Mouse (Mus musculus) forebrain, postnatal 0 days (tissue): ENCODE measurements at regions not wholly inside any gene's neighbourhood (a gene's known extent, or its start where the extent isn't known, plus 50 kb on each side); places are given as distances from the start of the nearest gene placed in this dataset.

ENCODE experiments used
- ATAC-seq: fragments of 200-750 bp; cut with Nextera tagmentation; 2 replicates; pipeline ENCODE4 v1.8.0; 2017; ENCODE audit warnings: mild to moderate bottlenecking, moderate library complexity
- DNase-seq: peaks from one replicate; pipeline ENCODE4 v3.0.0-alpha.2; 2015
- H3K27ac ChIP-seq: fragments of 300-500 bp; sonication (generic); 2 replicates; pipeline ENCODE4 v1.5.1; 2014; ENCODE audit warnings: low read depth, mild to moderate bottlenecking, antibody characterized with exemption, low read length, moderate library complexity, mixed read lengths
- H3K27me3 ChIP-seq: fragments of 300-500 bp; sonication (generic); 2 replicates; pipeline ENCODE4 v1.6.1; 2014; ENCODE audit warnings: mild to moderate bottlenecking, low read length, mixed read lengths; ENCODE audit not compliant: insufficient read depth
- H3K36me3 ChIP-seq: fragments of 300-500 bp; sonication (generic); 2 replicates; pipeline ENCODE4 v1.6.1; 2014; ENCODE audit warnings: mild to moderate bottlenecking, moderate library complexity; ENCODE audit not compliant: insufficient read depth
- H3K4me1 ChIP-seq: fragments of 300-500 bp; sonication (generic); 2 replicates; pipeline ENCODE4 v1.6.1; 2014; ENCODE audit warnings: antibody characterized with exemption; ENCODE audit not compliant: insufficient read depth
- H3K4me2 ChIP-seq: fragments of 300-500 bp; sonication (generic); 2 replicates; pipeline ENCODE4 v1.6.1; 2014; ENCODE audit warnings: low read depth, mild to moderate bottlenecking, moderate library complexity
- H3K4me3 ChIP-seq: fragments of 300-500 bp; sonication (generic); 2 replicates; pipeline ENCODE4 v1.5.1; 2014; ENCODE audit warnings: low read depth, low read length, mixed read lengths
- H3K9ac ChIP-seq: fragments of 300-500 bp; sonication (generic); 2 replicates; pipeline ENCODE4 v1.6.1; 2014; ENCODE audit warnings: mild to moderate bottlenecking
- H3K9me3 ChIP-seq: fragments of 300-500 bp; sonication (generic); 2 replicates; pipeline ENCODE4 v1.6.1; 2016; ENCODE audit warnings: low read length
- CTCF ChIP-seq: sonication (generic); IDR thresholded peaks from 2 replicates; pipeline ENCODE4 v1.5.1; 2016; ENCODE audit warnings: antibody characterized with exemption, control low read depth, low read depth
- WGBS: fragments of 180-500 bp; shearing (Covaris S2); extraction: QIAGEN DNeasy Blood & Tissue Kit; methylation state at CpG from one replicate; pipeline ENCODE4 v1.1.7; 2014; 5-methylcytosine and 5-hydroxymethylcytosine counted together

DNA sequence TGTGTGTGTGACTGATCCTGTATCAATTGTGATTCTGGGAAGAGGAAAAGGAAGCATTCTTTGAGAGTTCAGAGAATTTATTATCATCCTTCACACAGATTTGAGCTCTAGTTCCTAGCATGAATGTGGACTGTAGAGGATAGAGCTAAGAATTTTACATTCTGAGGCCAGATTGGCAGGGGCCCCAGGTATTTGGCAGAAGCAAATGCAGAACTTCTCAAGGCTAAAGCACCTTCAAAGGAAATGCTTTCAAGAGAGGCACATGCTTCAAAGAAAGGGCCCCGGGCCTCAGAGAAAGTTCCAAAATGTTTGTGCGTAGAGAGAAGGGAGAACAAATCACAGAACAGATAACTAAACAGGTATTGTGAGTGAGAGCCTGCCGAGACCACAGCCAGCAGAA is 139.7 kb upstream of the Runx1 start:
- 64% methylated on average over 3 of the region's 3 CpGs for WGBS
- Histone ChIP-seq H3K4me3 (no peak overlapping the region), H3K27me3 (no peaks in the 10 kb centered on the region), H3K4me1 (no peaks in the 10 kb centered on the region), H3K9ac (no peak overlapping the region), H3K36me3 (no peaks in the 10 kb centered on the region), H3K4me2 (no peak overlapping the region), H3K27ac (no peak overlapping the region), H3K9me3 (no peaks in the 10 kb centered on the region)
- DNase-seq (no peak), ATAC-seq (no peak)
- no peak for TF ChIP-seq CTCF

DNA sequence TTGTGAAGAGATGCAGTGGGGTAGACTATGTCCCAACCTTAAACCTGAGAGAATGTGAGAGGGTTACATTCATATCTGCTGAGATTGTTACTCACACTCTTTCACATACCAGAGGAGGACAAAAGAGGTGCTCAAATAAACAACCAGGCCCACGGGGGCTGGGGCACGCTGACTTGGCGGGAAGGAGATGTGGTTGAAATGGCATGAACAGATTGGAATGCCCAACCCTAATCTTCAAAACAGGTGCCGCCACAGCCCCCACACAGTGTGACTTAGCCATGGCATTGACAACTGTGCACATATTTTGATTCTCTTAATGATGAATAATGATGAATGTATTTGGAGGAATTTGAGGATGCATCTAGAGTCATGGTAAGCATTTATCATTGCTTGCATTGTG is 137.6 kb upstream of the Runx1 start:
- Histone ChIP-seq H3K36me3 (no peaks in the 10 kb centered on the region), H3K9ac (no peak overlapping the region), H3K27ac (no peak overlapping the region), H3K4me3 (no peak overlapping the region), H3K4me2 (no peak overlapping the region), H3K27me3 (no peaks in the 10 kb centered on the region), H3K4me1 (no peaks in the 10 kb centered on the region), H3K9me3 (no peaks in the 10 kb centered on the region)
- ATAC-seq (no peak), DNase-seq (no peak)
- WGBS, result 89% methylated on average over 4 of the region's 4 CpGs
- no peak for TF ChIP-seq CTCF

DNA sequence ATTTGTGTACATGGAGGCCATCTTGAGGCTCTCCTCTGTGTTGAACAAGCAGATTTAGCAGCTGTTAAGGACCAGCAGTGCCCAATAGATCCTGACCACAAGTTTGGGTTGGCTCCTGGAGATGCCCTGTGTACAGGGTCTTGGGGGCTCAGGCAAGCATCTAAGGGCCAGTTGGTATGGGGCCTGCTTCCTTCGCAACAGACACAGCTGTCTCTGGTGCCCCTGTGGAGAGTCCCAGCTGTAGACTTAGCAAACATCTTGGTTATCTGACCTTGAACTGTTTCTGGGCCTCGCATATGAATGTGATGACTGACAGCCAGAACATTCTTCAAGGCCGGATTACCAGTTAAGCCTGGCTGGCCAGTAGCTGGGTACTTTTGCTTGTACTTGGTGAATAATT is 135.4 kb upstream of the Runx1 start:
- ATAC-seq, result no peak
- Histone ChIP-seq H3K4me2 (no peak overlapping the region), H3K9ac (no peak overlapping the region), H3K9me3 (no peaks in the 10 kb centered on the region), H3K36me3 (no peaks in the 10 kb centered on the region), H3K4me3 (no peak overlapping the region), H3K4me1 (no peaks in the 10 kb centered on the region), H3K27me3 (no peaks in the 10 kb centered on the region), H3K27ac (no peak overlapping the region)
- DNase-seq, result no peak
- 82% methylated on average over 3 of the region's 3 CpGs for WGBS
- TF ChIP-seq CTCF, result no peak

DNA sequence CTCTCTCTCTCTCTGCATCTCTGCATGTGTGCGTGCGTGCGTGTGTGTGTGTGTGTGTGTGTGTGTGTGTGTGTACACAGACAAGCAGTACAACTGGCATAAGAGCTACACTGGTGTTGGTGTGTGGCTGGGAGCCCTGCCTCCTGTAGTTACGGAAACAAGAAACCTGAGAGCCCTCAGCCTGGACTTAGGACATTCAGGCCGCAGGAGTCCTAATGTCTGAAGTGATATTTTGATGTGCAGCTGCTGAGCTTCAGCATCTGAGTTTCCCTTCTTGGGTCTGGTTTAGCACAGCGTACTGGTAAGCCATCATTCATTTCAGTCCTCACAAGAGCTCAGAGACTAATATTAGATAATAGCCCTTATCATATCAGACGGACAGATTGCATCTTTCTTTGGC is 134.8 kb upstream of the Runx1 start:
- ATAC-seq, result no peak
- Histone ChIP-seq H3K4me2 (no peak overlapping the region), H3K27me3 (no peaks in the 10 kb centered on the region), H3K9me3 (no peaks in the 10 kb centered on the region), H3K4me1 (no peaks in the 10 kb centered on the region), H3K36me3 (no peaks in the 10 kb centered on the region), H3K4me3 (no peak overlapping the region), H3K9ac (no peak overlapping the region), H3K27ac (no peak overlapping the region)
- no peak for TF ChIP-seq CTCF
- DNase-seq, result no peak
- WGBS, result 84% methylated on average over 7 of the region's 7 CpGs

DNA sequence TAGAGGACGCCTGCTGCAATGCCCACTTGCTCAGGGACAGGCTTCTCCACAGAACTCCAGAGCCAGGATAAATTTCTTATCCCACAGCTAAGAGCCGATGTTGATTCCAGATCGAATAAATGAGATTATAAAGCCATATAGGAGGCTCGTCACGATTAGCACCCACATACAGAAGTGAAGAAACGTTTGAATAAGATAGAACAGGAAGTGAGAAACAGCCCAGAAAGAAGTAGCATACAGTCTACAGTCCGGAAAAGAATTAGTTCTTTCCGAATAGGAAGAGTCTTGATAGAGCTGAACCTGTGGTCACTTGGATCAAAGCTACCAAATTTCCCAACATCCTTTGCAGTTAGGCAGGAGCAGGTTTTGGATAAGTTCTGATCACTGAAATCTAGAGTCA is 133.0 kb upstream of the Runx1 start:
- H3K27ac ChIP-seq, result no peak overlapping the region
- no peaks in the 10 kb centered on the region for H3K36me3 ChIP-seq
- no peaks in the 10 kb centered on the region for H3K9me3 ChIP-seq
- DNase-seq (no peak), ATAC-seq (no peak)
- no peak overlapping the region for H3K4me3 ChIP-seq
- H3K9ac ChIP-seq, result no peak overlapping the region
- TF ChIP-seq CTCF, result no peak
- no peaks in the 10 kb centered on the region for H3K27me3 ChIP-seq
- no peak overlapping the region for H3K4me2 ChIP-seq
- WGBS, result 92% methylated on average over 8 of the region's 8 CpGs
- no peaks in the 10 kb centered on the region for H3K4me1 ChIP-seq

DNA sequence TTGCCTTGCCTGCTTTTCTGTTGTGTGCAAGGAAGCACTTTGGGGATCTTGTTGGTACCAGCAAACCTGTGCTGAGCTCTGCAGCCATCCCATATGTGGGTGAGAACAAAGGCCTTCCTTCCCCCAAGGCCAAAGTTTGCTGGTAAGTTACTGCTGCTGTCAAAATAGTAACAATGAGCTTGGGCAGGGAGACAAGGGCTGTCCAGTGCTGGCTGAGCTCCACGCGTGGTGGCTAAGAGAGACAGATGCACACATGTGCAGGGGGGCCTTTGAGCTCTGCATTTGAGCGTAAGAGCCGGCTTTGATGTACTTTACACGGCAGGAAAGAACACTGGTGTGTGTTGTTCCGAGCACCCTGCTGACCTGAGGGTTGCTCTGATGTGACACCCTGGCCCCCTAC is 132.2 kb upstream of the Runx1 start:
- Histone ChIP-seq H3K4me3 (no peak overlapping the region), H3K27me3 (no peaks in the 10 kb centered on the region), H3K4me1 (no peaks in the 10 kb centered on the region), H3K4me2 (no peak overlapping the region), H3K27ac (no peak overlapping the region), H3K9ac (no peak overlapping the region), H3K36me3 (no peaks in the 10 kb centered on the region), H3K9me3 (no peaks in the 10 kb centered on the region)
- TF ChIP-seq CTCF, result no peak
- WGBS, result 66% methylated on average over 6 of the region's 6 CpGs
- ATAC-seq, result no peak
- no peak for DNase-seq

DNA sequence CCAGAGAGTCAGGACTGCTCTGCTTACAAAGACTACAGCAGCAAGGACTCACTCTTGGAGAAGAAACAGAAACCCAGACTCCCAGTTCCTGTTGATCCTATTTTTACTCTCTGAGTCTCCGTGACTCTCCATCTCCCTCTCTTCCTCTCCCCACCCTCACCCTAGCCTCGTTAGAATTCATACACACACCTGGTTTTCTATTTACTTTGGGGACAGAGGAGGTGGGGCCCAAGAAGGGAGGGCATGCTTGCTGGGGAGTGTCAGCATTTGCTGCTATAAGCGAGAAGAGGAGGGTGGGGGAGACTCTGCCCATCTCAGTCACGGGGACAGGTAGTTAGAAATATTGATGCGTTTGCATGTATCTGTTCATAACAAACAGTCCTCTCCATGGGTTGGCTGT is 129.6 kb upstream of the Runx1 start:
- Histone ChIP-seq H3K9me3 (no peaks in the 10 kb centered on the region), H3K27me3 (no peaks in the 10 kb centered on the region), H3K9ac (no peak overlapping the region), H3K27ac (no peak overlapping the region), H3K4me3 (no peak overlapping the region), H3K36me3 (no peaks in the 10 kb centered on the region), H3K4me1 (no peaks in the 10 kb centered on the region), H3K4me2 (no peak overlapping the region)
- TF ChIP-seq CTCF, result no peak
- WGBS, result 63% methylated on average over 5 of the region's 5 CpGs
- ATAC-seq, result no peak
- DNase-seq, result no peak

DNA sequence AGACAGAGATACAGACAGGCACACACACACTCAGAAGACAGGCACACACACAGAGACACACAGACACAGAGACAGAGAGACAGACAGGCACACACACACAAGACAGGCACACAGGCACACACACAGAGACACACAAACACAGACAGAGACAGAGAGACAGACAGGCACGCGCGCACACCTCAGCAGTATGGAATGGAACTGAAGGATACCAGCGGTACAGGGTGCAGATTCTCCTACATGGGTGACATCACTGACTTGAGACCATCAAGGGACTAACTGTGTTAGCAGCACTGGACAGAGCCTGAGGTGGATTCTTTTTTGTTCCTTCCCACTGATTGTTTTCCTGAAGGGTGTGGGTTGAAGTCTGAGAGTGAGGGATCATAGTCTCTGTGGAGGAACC is 129.1 kb upstream of the Runx1 start:
- H3K27me3 ChIP-seq, result no peaks in the 10 kb centered on the region
- DNase-seq (no peak), ATAC-seq (no peak)
- no peak overlapping the region for H3K4me2 ChIP-seq
- TF ChIP-seq CTCF, result no peak
- no peaks in the 10 kb centered on the region for H3K36me3 ChIP-seq
- H3K27ac ChIP-seq, result no peak overlapping the region
- H3K9ac ChIP-seq, result no peak overlapping the region
- H3K4me3 ChIP-seq, result no peak overlapping the region
- WGBS, result 99% methylated on average over 4 of the region's 4 CpGs
- H3K9me3 ChIP-seq, result no peaks in the 10 kb centered on the region
- H3K4me1 ChIP-seq, result no peaks in the 10 kb centered on the region
